Mouse (Mus musculus): ENCODE measurements at regions not wholly inside any gene's neighbourhood (a gene's known extent, or its start where the extent isn't known, plus 50 kb on each side); places are given as distances from the start of the nearest gene placed in this dataset.

DNA sequence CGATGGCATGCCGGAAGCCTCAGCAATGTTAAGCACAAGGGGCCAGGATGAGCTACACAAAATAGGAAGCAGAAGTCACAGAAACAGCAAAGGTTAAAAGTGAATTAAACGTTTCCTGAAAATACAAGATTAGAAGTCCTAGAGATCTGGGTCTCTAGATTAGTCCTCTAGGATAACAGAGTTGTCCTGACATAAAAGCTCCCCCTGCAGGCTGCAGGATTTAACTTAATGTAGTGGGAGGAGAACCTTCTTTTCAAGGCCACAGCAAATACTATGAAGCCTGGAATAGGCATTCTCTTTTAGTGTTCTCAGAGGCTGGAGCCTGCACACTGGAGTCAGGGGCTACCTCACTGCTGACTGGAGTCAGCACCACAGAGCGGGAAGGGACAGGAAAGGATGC, 604.1 kb upstream of the Adgrl2 start:
- no peak for TF ChIP-seq EP300 (IDR thresholded peaks at IDR 0.05; ENCODE audit: low read length)
- TF ChIP-seq POLR2A (IDR thresholded peaks at IDR 0.05; ENCODE audit: low read depth, low read length): no peak
- no peak for TF ChIP-seq USF2 (conservative IDR thresholded peaks at IDR 0.05; ENCODE audit: low read depth, low read length)
- no peak for TF ChIP-seq RCOR1 (conservative IDR thresholded peaks at IDR 0.05; ENCODE audit: low read depth, low read length)
- TF ChIP-seq ZKSCAN1 (IDR thresholded peaks at IDR 0.05; ENCODE audit: borderline replicate concordance, low read depth, low read length): no peak
- TF ChIP-seq POLR2AphosphoS2 (IDR thresholded peaks at IDR 0.05; ENCODE audit: low read depth, low read length): no peak
- no peak for TF ChIP-seq ZMIZ1 (IDR thresholded peaks at IDR 0.05; ENCODE audit: low read depth, low read length)
- TF ChIP-seq E2F4 (IDR thresholded peaks at IDR 0.05; ENCODE audit: insufficient replicate concordance, low read depth, low read length): no peak
- TF ChIP-seq CTCF (conservative IDR thresholded peaks at IDR 0.05 in 1 of 2, IDR thresholded peaks at IDR 0.05 in 1 of 2; ENCODE audit: low read depth in 2 of 2, low read length in 2 of 2): peak in 1 of 2 experiments; percentile 65; a peak in 2 of 4 replicates
- no peak for TF ChIP-seq HCFC1 (IDR thresholded peaks at IDR 0.05; ENCODE audit: low read depth, low read length)
- TF ChIP-seq TBP (conservative IDR thresholded peaks at IDR 0.05; ENCODE audit: low read depth, low read length): no peak
- TF ChIP-seq RAD21 (IDR thresholded peaks at IDR 0.05; ENCODE audit: low read depth, low read length): peak; percentile 64
